Mouse (Mus musculus): ENCODE data around the gene Arhgap42.

DNA sequence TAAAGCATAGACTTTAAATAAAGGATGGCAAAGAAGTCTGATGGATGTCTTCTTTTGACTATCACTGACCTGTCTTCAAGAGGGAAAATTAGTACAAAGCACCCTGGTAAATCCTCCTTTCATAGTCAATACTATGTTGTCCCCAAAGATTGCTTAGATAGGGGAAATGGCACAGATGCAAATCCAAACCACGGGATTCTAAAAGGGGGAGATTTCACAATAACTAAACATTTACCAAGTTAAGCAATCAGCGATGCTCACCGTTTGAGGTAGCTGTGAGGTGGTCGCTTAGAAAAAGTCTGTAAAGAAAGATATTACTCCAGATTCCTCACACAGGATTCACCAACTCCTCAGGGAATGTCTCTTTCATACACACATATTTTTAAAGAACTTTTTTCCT, 141.1 kb downstream of the Arhgap42 start:
- TF ChIP-seq CTCF (conservative IDR thresholded peaks at IDR 0.05; ENCODE audit: low read length) = no peak
- TF ChIP-seq NANOG (IDR thresholded peaks at IDR 0.05; ENCODE audit: borderline replicate concordance, low read length) = no peak
- no peak for TF ChIP-seq POU5F1 (IDR thresholded peaks at IDR 0.05; ENCODE audit: borderline replicate concordance, low read length)

Data from E14TG2a.4 (cell line).